Mouse (Mus musculus): ENCODE data around the gene Dgcr8.

The Dgcr8 gene

DNA sequence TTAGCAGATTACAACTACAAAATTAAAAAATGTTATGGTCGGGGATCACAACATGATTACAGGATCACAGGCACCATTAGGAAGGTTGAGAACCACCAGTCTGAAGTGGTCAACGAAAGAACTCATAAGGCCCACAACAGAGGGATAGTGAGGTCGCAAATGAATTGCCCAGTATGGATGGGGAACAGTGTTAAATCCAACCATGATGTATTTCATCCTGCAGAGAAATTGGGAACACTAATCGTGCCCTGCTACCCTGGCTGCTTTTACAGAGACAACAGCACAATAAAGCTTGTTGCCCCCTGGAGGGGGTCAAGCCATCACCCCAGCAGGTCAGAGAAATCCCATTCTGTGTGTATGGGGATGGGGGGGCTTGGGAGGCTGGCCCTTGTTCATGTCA, 38.8 kb downstream of the Dgcr8 start:
- in situ Hi-C loops (cut with MboI, MseI), result loop anchor here (5.0 to 25.0 kb wide), 2 partner anchors 37 to 562 kb away; partner anchors contain the start of genes Cdc45, Dgcr8 and Ufd1

DNA sequence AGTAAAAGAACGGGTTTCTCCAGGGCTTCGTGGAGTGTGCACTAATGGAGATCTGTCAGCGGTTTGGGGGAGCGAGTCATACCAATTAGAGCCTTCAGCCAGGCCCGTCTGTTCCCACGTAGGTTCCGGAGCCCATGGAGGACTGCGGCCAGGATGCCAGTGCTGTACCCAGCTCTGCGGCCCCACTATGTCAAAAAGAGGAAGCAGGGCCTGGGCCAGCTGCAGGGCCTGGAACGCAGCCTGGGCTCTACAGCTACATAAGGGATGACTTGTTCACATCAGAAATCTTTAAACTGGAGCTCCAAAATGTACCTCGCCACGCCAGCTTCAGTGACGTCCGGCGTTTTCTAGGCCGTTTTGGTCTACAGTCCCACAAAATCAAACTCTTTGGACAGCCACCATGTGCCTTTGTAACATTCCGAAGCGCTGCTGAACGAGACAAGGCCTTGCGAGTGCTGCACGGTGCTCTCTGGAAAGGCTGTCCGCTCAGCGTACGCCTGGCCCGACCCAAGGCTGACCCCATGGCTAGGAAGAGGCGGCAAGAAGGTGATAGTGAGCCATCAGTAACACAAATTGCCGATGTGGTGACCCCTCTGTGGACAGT, 39.6 kb downstream of the Dgcr8 start:
- in situ Hi-C loops (cut with MboI, MseI), result no loop called here

DNA sequence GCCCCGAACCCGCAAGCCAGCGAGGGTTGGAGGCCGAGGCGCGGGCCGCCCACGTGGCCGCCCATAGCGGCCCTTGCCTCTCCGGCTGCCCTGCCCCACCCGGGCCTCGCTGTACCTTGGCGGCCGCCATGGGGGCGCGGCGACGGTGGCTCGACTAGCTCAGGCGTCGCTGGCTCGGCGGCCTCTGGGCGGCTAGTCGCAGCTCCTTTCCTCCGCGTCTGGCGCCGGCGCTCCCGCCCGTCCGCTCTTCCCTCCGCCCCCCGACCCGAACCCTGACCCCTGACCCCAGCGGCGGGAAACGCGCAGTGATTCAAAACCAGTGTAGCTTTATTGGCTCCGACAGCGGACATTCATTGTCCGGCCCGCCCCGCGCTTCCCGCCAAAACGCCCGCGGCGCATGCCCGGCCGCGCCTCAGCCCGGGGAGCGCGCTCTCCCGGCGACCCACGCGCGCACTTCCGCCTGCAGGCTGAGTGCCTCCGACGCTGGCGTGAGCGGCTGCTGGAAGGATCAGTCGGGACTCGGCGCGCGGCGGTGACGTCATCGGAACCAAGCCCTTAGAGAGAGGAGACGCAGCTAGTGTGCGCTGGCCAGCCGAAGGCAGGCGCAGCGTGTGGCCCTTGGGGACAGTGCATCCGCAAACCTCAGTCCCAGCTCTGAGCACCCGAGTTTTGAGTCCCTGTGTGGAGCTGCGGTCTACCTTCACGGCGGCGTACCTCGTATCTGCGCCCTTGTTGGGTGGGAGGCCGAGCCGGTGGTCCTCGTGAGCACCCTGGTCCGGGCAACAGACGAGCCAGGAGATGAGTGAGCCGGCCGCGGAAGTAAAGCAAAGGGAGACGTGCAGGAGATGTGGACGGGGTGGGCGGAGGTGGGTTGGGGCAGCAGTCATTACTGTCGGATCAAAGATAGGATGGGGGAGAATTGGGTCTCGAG, 40.3 kb downstream of the Dgcr8 start, which contains the start of the genes Trmt2a and Ranbp1:
TSS of gene Trmt2a (plus strand) at position 247 of the 931 bp plus-strand sequence.
TSS of gene Ranbp1 (minus strand) at position 300 of the 931 bp plus-strand sequence.
- in situ Hi-C loops (cut with MboI, MseI), result no loop called here

DNA sequence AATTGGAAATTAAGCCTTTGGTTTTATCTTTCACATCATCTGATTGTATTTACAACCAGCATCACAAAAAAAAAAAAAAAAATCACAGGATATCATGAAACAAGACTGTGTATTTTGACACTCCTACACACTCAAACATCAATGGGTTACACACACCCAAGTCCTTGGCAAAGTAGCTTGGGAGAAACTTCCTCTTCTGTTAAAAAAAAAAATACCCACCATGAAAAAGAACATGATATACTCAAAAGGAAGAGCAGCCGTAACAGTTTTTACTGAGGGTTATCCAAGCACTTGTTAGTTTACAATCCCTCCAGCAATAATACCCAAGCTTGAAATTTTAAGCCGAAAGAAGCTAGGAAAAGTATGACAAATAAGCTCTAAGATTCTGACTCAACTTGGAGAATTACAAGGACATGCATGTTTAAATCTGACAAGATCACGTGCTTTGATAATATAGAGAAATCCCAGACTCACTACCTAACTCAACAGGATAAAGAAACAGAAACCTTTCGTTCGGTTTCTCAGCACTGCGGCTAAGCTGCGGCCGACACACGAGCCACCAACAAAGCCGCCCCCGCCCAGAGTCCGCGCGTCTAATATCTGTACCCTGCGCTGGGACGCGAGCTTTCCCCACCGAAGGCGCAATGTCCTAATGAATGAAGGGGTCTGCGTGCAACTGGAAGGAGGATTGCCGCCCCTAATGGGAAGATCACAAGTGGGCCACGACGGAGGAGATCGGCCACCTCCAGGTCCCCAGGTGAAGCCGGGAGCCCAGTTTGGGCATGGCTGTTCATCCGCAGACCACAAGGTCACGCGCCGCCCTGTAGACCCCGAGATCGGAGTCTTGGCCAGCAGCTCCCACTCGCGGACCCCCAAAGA, 41.3 kb downstream of the Dgcr8 start:
- in situ Hi-C loops (cut with MboI, MseI), result no loop called here

DNA sequence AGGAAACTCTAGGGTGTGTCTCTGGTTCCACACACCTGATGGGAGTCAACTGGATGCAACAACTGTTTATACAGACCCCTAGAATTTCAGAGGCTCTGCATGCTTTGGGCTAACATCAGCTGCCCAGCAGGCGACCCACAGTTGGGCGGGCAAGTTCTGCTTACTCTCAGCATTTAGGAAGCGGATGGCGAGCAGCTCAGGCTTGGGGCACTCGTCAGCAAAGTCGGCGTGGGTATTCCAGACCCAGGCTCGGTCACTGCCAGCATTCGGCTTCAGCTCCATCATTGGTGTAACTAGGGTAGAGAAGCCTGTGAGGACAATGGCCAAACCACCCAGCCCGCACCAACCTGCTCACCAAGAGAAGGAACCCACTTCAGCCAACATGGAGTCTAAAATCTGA, 47.5 kb downstream of the Dgcr8 start:
- in situ Hi-C loops (cut with MboI, MseI), result no loop called here

DNA sequence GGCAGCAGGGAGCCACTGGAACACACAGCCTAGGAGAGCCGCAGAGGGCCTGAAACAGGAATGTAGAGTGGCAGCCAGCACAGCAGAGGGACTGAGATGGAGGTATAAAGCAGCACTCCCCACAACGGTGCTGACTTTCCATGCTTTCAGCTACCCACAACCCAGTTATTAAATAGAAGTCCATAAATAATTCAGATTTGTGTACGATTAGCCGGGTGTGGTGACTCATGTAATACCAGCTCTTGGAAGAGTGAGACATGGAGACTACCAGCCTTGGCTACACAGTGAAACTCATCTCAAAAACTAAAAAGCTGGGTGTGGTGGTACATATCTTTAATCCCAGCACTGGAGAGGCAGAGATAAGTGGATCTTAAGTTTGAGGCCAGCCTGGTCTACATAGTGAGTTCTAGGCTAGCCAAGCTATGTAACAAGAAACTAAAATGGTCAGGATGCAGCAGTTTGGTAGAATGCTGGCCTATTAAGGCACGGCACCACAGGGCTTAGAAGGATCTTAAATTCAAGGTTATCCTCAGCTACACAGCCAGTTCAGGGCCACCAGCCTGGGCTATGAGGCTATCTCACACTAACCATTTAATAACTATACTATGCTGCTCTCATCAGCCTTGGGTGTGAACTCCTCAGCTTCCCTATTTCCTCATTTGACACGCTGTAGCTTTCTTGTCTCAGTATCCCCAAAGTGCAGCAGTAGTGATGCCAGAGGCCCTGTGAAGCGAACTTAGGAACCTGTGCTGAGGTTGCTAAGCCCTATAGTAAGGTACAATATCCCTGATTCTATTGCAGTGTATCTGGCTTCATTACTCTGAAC, 52.2 kb downstream of the Dgcr8 start:
- in situ Hi-C loops (cut with MboI, MseI), result no loop called here

DNA sequence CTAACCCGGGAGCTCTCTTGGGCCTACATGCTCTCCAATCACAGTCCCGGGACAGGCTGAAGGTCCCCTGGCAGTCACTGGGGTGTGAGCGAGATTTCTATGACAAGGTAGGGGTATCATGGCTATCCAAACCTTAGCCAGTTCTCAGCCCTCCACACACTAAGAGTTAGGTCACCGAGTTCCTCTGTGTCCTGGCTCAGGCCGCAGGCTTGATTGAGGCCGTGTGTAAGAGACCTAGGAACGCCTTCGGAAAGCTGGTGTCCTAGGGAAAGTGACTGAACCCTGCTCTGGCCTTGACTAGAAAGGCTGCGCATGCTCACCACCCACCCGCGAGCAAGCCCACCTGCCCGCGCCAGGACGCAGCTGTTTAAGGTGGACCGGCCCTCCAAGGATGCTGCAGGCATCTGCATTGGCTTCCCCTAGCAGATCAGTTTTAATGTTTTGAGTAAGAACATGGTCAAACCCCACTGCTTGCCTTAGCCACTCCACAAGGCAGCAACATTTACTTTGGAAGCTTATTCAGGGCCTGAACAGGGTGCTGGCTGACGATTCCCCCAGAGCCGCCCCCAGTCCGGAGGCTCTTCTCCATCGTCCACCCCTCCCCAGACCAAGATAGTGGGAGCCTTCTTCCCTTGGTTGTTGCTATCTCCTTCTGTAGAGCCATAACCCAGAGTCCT, 53.5 kb downstream of the Dgcr8 start:
- in situ Hi-C loops (cut with MboI, MseI), result no loop called here

DNA sequence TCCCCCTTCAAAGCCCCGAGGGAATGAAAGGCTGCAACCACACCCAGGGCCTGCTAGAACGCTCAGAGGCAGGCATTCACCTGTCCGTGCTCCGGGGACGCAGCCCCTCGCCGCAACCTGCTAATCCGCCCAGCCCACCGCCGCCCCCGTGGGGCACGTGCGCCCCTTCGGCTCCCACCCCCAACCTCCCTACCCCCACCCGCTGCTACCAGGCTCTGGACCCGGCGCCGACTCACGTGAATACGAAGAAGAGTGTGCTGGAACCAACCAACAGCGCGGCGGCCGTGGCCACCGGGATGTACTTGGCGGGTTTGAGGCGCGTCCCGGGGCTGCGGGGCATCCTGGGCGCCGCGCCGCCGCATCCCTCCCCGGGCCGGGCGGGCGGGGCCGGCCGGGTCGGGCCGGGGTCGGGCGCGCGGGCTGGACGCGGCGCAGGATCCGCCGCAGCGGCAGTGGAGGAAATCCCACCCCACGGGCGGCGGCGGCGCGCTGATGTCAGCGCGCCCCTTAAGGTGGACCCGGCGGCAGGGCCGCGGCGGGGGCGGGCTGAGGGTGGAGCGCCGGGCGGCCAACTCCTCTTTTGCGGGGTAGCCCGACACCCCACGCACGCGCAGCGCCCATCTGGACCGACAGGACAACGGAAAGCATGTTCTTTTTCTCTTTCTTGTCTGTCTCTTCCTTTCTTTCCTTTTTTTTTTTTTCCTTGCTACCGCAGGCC, 54.2 kb downstream of the Dgcr8 start, which contains the start of gene Zdhhc8:
TSS of gene Zdhhc8 (minus strand) at position 466 of the 718 bp plus-strand sequence.
- in situ Hi-C loops (cut with MboI, MseI), result no loop called here

DNA sequence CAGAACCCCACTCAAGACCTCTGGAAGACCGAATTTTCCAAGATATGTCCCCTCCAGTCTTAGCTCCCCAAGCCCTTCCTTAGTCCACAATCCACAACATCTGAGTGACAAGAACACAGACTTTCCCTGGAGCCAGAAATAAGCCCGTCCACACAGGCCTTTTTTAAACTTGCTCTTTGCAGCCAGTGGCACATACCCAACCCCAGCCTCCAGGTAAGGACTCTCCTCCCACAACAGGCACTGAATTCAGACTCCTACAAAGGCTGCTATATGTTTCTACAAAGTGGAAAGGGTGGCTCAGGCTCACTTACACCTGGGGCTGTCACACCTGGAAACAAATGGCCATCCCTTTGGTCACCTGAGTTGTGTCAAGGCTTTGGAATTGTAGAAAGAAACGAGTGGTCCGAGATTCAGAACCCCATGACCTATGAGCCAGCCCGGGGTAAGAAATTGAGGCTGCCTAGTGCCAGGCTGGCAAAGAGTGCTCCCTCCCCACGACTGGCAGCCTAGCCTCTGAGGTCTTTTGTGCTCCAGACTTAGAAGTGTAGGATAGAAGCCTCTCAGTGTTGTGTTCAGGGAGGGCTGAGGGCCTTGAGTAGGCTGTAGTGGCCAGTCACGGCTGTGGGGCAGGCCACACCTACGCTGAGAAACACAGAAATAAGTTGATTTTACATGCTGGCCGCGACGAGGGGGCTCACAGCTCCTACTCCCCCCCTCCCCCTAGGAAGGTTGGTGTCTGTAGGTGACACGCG, 55.0 kb downstream of the Dgcr8 start:
- in situ Hi-C loops (cut with MboI, MseI), result no loop called here

DNA sequence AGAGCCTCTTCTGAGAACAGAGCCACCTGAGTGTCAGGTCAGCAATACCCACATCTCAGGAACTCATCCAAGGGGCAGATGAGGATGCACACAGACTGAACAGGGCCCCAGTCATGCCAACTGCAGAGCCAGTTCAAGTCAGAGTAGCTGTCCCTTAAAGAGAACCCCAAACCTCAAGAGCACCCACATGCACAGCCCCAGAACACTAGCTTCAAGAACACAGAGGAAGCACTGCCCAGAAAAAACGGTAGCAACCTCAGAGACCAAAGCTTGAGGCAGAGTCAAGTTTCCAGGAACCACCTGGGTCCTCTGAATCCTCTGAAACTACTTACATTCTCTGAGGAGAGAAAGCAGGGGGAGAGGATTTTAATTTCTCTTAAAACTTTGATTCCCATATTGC, 55.6 kb downstream of the Dgcr8 start:
- in situ Hi-C loops (cut with MboI, MseI), result no loop called here

DNA sequence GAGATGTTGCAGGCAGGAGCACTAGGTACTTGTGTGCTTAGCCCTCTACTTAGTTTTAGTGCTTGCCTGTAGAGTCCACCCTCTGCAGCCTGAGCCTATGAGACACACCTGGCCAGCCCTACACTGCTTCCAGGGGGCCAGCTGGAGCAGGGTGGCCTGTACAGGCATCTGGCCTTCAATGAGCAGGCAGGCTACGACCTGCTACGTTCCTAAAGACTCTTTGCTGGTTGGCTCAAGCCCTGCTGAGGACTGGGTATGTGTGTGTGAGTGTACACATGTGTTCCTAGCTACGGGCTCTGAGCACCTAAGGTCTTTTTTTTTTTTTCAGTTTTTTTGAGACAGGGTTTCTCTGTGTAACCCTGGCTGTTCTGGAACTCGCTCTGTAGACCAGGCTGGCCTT, 57.6 kb downstream of the Dgcr8 start:
- in situ Hi-C loops (cut with MboI, MseI), result no loop called here

DNA sequence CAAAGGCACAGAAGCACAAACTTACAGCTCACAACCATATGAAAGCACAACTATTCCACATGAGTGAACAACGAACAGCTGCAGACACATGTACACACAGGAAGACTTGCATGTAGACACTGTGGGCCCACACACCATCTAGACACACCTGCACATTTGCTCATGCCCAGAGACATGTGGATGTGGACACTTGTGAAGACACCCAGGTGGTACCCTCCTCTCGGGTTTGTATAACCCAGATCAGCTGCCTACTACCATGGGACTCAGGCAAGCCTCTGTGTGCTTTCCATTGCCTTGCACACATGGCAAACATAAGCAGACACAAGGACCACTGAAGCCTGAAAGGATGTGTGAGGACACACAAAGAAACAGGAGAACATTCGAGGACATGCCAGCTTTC, 58.0 kb downstream of the Dgcr8 start:
- in situ Hi-C loops (cut with MboI, MseI), result no loop called here

DNA sequence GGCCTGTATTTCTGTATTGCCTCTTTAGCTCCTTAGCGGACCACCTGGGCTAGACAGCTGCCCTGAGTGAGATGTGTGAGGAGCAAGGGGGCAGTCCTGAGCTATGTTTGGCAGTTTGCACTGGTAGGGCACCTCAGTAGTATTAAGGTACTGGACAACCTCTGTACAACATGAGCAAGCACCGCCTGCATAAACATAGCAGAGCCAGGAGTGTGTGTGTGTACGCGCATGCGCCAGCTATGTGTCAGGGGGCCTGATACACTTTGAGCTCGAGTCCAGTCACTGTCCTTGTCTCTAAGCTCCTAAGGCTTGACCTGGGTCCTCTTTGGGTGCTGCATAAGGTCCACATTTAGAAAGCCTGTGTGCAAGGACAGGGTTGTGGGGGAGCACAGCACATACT, 58.4 kb downstream of the Dgcr8 start:
- in situ Hi-C loops (cut with MboI, MseI), result no loop called here

DNA sequence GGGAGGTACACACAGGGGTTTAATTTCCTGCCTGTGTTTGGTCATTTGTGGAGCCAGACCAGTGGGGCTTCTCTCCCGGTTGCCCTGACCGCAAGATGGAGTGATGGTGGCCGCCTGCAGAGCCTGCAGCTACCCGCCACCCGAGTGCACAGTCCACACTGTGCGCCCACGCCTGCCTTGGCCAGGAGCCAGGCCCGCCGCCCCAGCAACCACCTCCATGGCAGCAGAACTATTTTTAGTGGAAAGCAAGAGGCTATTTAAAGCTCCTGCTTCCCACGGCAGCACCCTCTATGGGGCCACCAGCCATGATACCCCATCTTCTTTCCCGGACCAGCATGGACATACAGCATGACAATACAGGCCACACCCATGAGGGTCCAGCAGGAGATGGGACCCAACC, 59.4 kb downstream of the Dgcr8 start:
- in situ Hi-C loops (cut with MboI, MseI), result no loop called here

DNA sequence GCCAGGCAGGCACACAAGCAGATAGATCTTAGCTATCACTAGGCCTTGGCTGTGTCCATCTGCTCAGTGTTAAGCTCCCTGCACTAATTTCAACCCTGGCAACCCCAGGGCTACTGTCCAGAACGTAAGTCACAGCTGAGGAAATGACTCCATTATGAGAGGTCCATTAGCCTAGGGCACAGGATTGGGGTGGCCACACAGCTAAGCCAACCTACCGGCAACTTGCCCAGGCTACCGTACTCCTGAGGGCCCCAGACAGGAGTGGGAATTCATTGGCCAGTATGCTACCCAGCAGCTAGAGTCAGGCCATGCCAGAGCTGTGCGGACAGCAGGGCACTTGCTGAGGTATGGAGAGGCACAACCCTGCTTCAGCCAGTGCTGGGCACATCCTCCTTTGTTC, 60.2 kb downstream of the Dgcr8 start:
- in situ Hi-C loops (cut with MboI, MseI), result no loop called here

DNA sequence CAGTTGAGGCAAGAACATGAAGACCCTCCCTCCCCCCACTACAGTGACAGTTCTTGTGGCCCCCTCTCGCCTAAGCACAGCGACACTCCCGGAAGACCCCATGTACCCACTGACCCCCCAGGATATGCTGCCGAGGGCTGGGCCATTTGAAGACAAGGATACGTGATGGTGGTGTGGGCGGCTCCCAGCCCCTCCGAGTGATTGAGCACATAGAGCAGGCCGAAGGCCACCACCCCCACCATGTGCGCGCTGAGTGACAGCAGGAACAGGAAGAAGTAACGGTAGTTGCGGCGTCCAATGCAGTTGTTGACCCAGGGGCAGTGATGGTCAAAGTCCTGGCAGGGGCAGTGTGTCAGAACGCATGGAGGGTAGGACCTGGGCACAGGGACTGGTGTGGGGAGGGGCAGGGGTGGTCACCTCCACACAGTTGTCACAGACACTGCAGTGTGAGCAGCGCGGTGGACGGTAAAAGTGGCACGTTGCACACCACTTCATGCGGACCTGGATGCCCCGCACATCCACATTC, 61.1 kb downstream of the Dgcr8 start:
- in situ Hi-C loops (cut with MboI, MseI), result no loop called here

DNA sequence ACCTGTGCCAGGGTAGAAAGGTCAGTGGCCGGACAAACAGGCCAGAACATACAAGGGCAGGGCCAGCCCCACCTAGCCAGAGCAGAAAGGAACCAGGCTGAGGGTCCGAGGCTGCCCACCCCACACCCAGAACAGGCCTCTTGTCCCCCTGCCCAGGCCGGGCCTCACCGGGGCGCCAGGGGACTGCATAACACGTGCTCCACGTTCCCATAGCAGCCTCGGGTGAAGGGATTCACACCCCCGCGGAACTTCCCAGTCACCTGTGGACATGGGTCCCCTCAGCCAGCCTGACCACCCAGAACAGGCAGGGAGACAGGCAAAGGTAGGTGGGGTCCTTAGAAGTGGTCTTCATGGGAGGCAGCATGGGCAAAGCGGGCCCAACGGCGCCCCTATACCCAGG, 61.9 kb downstream of the Dgcr8 start:
- in situ Hi-C loops (cut with MboI, MseI), result no loop called here

DNA sequence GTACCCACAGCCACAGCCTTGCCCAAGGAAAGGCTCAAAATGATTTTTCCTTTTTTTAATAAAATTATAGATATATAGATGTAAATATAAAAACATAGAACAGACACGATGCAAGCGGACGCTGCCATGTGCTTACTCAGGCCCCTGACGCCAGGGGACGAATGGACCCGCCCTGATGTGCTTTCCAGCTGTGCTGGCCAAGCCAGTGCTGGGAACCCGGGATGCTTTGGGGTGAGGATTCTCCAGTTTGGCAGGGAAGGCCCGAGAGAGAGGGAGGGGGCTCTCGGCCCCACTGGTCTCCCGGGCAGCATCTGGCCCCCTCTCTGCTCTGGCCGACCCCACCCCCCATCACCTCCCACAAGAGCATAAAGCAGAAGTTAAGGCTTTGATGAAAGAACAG, 66.9 kb downstream of the Dgcr8 start:
- in situ Hi-C loops (cut with MboI, MseI), result no loop called here

DNA sequence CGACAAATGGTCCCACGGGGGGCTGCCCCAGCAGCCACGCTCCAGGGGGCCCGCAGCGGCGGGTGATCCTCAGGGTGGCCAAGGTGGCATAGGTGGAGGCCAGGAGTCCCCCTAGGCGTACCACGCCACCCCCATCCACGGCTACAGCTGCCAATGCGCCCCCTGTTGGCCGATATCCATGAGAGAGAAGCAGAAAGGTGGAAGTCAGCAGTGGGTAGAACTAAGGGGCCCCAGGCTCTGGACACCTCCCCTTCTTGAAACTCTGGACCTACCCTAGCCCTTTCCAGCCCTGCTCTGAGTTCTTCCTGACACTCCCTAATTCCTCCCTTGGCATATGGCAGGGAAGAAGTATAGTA, 67.5 kb downstream of the Dgcr8 start:
- in situ Hi-C loops (cut with MboI, MseI), result no loop called here
